Mouse (Mus musculus): ENCODE data around the gene Med15. TPM values are rescaled to one million over a fixed set of nuclear protein-coding genes. Genes with fewer than 3 reads are reported as not detected.

Med15 gene
- polyA plus RNA-seq, 2 experiments from 2014 or later: 66.5 to 89.2 TPM

DNA sequence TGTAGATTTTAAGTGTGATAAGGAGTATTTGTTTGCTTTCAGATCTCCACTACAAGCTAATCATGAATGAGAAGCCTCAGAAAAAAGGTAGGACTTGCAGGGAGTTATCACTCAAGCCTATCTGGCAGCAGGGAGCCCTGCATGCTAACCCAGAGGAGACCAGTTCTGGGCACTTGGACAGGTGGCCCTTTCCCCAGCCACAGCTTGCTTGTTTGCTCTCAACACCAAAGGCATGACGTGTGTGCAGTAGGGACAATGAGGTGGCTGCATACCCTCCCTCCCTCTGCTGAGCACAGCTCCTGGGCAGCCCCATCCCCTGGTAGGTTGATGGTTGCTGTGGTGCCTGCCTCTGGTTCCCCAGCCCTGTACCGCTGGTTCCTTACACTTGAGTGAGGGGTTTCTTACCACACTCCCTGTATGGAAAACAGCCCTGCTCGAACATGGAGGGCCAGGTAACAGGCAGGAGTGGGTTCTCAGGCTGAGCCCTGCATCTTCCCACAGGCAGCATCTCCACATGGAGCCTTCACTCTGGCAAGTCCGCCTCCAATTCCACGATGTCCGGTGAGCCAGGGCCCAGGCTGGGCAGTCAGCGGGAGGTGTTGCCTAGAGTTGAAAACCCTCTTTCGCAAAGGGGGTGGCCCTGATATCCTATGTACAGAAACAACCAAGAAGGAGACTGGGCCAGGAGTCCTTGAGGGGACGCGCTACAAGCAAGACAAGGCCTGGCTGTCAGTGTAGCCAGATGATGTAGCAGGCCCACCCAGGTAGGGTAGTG lies 84.9 kb downstream of the Med15 start:
- no peak for ATAC-seq

- ATAC-seq: no peak
Measured at GRCm38 (mm10) chr16:17647156-17647555, 85.5 kb downstream of the Med15 start.

GRCm38 (mm10) chr16:17646310-17647114 lies 86.2 kb downstream of the Med15 start, which contains the start of gene Ccdc74a:
Gene Ccdc74a, plus strand, starts transcription at chr16:17646470.
- ATAC-seq: peak; percentile 93

- ATAC-seq: no peak
Measured at GRCm38 (mm10) chr16:17643437-17643990, 89.2 kb downstream of the Med15 start.

- ATAC-seq: no peak
Measured at GRCm38 (mm10) chr16:17642311-17642710, 90.4 kb downstream of the Med15 start.

DNA sequence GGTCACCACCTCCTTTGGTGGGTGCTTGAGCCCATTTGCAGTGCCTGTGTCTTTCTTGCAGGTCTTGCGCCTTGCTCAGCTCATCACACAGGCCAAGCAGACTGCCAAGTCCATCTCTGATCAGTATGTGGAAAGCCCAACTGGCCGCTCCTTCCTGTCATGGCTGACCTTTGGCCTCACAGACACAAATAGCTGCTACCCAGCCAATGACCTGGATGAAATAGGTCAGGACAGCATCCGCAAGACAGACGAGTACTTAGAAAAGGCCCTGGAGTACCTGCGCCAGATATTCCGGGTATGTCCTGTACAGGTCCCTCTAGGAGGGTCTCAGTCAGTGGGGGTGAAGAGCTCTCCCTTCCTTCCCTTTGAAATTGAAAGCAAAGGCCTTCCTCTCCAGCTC lies 91.4 kb downstream of the Med15 start:
- no peak for ATAC-seq

- ATAC-seq: no peak
Measured at GRCm38 (mm10) chr16:17640706-17641105, 92.0 kb downstream of the Med15 start.

- ATAC-seq: no peak
Measured at GRCm38 (mm10) chr16:17639951-17640350, 92.7 kb downstream of the Med15 start.

DNA sequence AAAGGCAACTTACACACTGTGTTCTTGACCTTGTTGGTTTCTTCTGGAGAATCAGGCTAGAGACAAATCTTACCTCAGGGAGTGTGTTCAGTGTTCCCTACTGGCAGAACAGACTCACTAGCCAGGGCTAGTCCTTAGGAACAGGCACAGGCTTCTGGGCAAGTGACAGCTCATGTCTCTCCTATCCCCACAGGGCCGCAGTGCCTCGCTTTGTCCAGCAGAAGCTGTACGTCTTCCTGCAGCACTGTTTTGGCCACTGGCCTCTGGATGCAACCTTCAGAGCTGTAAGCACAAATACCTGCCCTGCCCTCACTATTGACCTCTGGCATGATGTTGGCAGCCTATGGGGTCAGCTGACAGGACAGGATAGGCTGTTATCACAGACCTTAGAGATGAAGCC lies 93.6 kb downstream of the Med15 start:
- ATAC-seq: no peak

DNA sequence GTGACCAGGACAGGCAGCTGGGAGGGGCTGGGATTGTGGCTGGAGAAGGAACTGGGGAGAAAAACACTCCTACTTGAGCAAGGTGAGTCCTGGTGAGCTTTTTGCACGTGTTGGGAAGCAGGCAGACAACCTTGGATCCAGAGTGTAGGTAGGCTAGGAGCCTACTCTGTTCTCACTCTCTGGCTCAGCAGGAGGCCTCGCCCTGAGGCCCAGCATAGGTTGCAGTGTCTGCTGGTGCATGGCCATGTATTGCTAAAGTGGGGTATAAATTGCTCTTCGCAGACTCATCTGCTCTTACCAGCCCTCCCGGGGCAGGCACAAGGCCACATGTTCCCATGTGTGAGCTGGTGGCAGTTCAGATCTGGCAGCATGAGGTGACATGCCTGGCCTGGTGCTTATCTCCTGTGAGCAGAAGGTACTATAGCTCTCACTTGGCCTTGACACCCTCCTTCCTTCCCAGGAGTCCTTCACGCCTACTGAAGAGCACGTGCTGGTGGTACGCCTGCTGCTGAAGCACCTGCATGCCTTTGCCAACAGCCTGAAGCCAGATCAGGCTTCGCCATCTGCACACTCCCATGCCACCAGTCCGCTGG lies 94.6 kb downstream of the Med15 start:
- ATAC-seq: no peak

- no peak for ATAC-seq
Measured at GRCm38 (mm10) chr16:17637610-17638009, 95.1 kb downstream of the Med15 start.

DNA sequence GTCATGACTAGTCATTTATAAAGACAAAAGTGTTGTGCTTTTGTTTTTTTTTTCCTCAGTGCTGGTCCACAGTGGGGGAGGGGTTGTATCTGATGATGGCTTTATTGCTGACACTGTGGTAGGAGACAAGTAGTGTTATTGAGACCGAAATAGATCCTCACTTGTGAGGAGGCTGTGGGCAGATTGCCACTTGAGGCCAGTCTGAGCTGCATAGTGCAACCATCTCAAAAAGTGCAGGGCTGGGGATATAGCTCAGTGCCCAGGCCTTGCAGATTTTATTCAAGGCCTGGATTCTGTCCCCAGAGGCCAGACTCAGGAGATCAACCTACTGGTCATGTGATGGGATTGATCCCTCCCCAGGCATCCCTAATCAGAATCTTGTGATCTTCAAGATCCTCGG lies 95.8 kb downstream of the Med15 start:
- no peak for ATAC-seq

DNA sequence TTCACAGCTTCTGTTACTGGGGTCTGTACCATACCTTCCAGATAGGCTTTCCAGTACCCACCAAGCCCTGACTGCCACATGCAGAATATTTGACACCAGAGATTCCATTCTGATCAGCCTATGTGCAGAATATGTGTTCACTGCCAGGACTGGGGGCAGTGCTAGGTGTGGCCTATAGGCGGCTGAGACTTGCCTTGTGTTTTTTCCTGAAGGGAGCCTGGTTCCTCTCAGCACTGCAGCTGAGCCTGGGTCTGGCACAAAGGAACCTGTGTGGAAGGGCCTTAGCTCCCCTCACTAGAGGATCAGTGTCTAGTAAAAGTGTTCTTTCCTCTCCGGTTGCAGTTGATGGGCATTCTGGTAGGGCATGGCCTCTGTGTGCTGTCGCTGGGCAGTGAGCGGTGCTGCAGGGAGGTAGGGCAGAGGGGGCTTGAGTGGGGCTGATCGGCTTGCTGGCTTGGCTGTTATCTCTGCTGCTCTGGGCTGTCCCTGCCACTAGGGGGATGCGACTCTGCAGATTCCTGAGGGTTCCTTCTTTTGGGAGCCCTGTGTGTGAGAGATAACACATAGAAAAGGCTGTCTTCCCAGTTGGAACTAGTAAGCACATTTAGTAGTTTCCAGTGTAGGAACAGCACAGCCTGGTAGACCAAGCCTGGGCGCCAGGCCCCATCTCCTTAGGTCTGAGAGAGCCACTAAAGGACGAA lies 99.1 kb downstream of the Med15 start:
- ATAC-seq: no peak

- ATAC-seq: no peak
Measured at GRCm38 (mm10) chr16:17632580-17632979, 100.1 kb downstream of the Med15 start.

DNA sequence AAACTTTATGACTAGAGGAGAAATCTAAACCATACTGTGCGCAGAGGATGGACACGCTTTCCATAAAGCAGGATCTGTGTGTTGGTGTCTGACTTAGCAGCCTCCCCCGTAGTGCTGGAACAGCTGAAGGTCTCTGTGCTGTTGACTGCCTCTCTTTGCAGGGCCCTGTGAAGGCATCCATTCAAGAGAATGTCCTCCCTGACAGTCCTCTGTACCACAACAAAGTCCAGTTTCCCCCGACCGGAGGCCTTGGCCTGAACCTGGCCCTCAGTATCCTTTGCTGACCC lies 106.5 kb downstream of the Med15 start:
- no peak for ATAC-seq

DNA sequence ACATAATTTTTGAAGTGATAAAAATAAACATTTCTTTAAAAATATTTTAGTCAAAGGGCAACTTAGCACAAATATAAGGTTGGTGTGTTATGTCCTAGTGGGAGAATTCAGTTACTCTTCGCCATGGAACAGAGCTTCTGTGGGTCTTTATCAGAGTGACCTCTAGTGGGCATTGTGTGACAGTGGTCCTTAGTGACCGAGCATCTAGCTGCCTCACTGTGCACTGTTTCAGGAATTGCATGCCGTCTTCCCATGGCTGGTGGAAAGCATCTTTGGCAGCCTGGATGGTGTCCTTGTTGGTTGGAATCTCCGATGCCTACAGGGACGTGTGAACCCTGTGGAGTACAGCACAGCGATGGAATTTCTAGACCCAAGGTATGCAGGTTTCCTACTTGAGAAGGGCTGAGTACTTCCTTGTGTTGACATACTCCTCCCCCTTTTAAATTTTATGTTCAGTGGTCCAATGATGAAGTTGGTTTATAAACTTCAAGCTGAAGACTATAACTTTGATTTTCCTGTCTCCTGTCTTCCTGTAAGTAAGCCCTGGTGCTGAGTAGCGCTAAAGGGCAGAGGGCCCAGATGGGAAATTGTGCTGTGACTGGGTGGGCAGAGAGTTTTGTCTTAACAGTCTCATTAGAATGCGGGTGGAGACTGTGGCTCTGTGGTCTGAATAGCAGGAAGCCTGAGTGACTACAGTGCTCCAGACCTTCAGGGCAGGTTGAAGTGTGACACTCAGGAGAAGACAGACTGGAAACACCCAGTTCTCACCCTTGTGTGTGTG lies 107.0 kb downstream of the Med15 start:
- ATAC-seq: no peak

DNA sequence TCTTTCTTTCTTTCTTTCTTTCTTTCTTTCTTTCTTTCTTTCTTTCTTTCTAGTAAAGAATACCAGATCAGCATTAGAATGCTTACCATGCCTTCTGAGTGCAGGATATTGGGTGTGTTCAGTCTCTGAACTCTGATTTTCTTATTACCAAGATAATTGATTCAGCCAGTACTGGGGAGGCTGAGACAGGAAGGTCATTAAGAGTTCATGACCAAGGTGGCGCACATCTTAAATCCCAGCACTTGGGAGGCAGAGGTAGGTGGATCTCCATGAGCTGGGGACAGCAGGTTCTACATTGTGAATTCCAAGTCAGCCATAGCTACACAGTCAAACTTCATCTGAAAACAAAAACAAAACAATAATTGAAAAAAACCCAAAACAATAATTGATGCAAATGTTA lies 110.8 kb downstream of the Med15 start:
- no peak for ATAC-seq

DNA sequence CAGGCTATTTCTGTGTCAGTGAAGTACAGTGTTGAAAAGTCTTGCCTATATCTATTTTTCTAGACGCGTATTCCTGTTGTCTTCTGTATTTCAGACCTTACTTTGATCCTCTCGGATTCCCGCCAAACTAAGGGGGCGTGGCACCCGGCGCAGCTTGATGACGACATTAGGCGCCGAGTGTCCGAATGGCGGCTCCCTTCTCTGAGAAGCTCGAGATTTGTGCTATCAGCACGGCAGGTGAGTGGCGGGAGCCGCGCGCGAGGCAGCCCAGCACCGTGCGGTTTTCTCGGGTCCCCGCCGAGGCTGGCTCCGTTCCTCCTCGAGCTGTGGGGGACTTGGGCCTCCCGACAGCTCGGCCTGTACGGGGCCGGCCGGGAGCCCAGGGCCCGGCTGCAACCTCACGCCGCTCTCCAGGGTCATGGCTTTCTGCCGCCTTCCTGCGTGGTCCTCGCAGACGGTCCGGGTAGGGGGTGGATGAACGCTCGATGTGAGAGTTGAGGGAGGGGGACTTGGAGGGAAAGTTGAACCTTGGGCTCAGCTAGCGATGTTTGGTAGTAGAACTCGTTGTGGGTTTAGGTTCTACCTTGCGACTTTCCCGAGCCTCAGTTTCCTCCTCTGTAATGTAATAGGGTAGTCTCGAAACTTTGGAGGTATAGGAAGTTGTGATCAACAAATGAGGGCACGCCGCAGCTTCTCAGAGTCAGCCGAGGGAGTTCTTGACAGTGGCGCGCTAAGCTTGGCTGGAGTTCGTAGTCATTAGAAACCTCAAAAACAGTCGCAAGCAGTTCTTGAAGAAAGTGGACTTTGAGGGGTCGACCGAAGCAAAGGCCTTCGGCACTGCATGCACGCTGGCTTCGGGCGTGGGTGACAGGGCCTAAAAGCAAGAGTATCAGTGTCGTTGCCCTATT lies 113.2 kb downstream of the Med15 start, which contains the start of gene Smpd4:
Gene Smpd4 (plus strand): TSS at position 157 of the 908 bp plus-strand sequence.
- peak; percentile 77 for ATAC-seq

GRCm38 (mm10) chr16:17617922-17618565 lies 114.6 kb downstream of the Med15 start:
- ATAC-seq: peak; percentile 40

DNA sequence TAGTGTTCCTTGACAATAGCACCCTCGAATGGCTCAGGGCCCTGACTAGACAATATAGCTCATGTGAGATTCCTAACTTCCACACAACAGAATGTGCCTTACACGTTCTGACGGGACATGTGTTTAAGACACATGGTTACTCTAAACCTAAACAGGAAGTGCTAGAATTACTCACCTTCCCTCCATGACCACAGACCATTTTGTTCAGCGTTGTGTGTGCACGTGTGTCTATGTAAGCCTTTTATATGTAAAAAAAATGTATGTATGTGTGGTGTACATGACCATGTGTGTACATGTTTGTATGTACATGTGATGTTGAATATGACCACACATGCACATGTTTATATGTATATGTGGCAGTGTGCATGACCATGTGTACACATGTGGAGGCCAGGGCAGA lies 116.5 kb downstream of the Med15 start:
- no peak for ATAC-seq

All from activated CD4-positive, CD25-positive, alpha-beta regulatory T cell, adult 4 months (primary cell).